Mouse (Mus musculus): Measurements from ENCODE around the gene Ccdc186.
"Not testable (repeated sequence)": the region's sequence is repeated elsewhere in the genome, so short reads cannot be mapped to it uniquely, and the experiment has no call there.

Ccdc186 gene

DNA sequence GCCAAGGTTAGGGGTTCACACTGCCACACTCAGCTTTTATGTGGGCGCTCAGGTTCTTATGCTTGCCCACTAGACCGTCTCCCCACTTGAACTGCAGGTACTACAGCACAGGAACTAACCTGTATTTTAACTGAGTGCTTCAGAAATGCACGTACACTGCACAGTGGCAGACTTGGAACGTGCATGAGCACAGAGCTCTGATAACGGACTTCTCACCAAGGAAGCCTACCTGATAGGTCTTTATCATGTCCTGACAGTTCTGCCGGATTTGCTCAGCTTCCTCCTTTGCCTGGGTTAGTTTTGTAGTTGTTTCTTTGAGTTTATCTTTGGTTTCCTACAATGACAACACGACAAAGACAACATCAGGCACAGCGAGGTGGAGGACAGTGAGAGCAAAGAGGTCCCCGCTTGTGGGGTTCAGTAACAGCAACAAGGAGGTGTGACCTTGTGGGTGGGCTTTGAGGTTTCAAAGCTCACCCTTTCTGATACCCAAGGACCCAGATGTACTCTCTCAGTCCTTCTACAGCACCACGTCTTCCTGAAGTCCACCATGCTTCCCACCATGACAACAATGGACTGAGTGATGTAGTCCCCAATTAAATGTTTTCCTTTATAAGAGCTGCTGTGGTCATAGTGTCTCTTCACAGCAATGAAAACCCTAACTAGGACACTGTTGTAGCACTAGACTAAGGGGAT lies 20.2 kb downstream of the Ccdc186 start:
- no peak for DNase-seq (ENCODE audit: low spot score)

DNA sequence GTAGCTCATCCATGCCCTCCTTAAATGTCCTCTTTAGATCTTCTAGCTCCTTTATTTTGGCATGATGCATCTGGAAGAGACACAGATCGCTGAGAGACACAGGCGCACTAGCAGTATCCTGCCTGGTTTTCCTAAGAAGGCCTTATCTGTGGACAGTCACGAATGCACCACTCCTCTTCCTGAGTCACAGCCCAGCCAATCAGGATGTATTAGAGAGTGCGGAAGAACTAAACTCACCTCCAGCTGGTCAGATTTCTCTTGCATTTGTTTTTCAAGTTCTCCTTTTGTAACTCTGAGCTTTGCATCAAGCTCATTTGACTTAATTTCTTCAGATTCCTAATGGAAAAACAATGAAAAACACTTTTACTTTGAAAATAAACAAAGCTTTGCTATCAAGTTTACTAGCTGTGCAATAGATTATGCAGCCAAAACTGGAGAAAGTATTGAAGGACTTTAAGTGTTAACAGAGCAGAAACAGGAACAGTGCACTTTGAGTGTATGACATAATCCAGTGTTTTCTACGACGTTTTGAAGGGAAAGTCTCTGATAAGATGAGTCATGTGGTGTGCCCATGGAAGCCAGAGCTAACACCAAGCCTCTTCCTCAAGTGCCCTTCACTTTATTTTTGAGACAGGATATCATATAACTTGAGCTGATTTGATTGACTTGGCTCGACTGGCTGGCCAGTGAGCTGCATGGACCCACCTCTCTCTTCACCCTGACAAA lies 20.9 kb downstream of the Ccdc186 start:
- DNase-seq (ENCODE audit: low spot score) = no peak

DNA sequence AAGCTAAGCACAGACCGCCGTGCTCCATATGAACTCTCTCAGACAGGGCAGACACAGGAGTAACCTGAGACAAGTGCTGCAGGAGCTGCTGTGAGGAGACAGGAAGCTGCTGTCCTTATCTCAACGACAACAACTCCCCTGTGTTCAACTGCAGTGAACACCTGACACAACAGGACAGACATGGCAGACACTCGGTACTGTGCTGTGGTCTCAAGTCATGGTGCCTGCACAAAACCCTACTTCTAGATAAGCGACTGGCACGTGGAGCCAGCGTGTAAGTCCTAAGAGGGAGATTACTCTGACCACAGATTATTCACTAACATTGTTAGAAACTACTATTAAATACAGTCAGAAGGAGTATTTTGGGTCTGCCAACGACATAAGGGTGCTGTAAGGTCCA lies 21.8 kb downstream of the Ccdc186 start:
- DNase-seq (ENCODE audit: low spot score) = no peak

DNA sequence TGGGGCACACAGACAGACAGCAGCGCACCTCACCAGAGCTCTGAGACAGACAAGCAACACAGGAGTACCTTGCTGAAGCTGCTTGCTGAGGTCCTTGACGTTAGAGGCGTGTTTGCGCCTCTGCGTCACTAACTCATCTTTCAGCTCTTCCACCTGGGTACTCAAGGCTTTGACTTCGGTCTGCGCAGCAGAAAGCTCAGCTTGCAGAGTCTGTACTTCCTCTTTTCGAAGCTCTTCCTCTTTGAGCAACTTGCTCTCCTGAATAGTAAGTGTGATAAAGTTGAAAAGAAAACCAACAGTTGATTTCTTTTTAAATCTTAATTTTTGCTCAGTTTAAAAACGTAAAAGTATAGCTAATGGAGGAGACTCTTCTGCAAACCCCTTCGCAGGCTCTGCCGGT lies 24.6 kb downstream of the Ccdc186 start:
- no peak for DNase-seq (ENCODE audit: low spot score)

DNA sequence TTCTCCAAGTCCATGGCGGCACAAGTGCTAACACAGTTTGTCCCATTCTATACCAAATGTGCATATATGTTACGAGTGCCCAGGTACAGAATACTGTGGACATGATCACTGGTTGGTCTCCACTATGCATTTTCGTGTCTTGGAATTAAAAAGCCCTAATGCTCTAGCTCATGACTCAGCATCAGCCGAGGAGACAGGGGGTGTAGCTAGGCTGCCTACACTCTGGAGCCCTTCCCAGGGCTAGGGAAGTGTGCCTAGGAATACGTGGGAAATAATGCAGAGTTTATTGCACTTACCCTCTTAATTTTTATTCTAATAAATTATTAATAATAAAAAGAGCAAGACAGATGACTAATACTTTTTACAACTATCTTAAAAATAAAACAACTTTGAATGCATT lies 33.0 kb downstream of the Ccdc186 start:
- no peak for DNase-seq (ENCODE audit: low spot score)

DNA sequence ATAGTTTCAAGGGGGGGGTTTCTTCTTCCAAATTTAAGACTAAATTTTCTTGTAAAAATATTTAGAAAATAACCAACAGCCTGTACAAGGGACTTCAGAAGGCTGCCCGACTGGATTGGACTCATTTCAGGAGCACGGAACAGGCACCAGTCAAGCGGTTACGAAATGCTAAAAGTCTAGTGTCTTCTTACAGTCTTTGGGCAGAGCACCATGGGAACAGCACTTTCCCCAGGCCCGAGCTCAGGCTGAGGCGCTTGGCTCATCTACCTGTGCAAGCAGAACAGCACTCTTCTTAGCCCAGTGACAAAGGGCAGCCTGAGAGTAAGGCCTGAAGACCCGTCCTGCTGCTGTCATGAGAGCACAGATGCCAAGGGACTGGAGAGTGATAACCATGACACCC lies 34.1 kb downstream of the Ccdc186 start:
- no peak for DNase-seq (ENCODE audit: low spot score)

DNA sequence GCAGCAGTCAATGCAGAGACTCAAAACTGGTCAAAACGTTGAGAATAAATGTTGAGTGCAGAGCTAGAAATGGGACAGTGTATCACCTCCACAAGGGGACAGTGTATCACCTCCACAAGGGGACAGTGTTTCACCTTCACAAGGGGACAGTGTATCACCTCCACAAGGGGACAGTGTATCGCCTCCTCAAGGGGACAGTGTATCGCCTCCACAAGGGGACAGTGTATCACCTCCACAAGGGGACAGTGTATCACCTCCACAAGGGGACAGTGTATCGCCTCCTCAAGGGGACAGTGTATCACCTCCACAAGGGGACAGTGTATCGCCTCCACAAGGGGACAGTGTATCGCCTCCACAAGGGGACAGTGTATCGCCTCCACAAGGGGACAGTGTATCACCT lies 43.5 kb downstream of the Ccdc186 start:
- DNase-seq (ENCODE audit: low spot score) = not testable (repeated sequence)

DNA sequence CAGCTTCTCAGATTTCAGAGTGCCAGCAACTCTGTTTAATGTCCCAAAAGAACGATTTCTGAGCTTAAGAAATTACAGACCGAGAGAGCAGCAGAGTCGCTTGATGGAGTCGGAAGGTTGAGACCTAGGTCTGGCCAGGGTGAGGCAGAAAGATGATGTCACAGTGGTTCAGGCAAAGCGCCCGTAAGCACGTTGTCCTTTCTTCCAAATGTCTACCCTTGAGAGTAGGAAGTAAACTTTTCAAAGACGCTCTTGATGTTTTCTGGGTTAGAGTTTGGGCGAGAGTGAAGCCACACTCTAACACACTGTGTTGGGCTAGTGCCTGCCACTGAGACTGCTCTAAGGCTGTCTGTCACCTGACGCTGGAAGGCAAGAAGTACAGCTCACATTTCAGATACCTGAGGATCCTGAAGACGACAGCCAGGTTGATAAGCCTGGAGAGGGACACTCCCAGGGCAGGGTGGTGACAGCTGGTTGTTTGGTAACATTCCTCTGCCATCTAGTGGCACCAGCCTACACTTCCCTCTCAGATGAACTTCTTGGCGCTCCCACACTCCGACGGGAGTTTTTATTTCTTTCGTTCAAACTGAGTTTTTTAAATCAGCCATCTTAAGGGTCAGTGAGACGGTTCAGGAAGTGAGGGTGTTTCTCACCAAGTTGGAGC lies 45.1 kb downstream of the Ccdc186 start:
- DNase-seq (ENCODE audit: low spot score) = no peak

DNA sequence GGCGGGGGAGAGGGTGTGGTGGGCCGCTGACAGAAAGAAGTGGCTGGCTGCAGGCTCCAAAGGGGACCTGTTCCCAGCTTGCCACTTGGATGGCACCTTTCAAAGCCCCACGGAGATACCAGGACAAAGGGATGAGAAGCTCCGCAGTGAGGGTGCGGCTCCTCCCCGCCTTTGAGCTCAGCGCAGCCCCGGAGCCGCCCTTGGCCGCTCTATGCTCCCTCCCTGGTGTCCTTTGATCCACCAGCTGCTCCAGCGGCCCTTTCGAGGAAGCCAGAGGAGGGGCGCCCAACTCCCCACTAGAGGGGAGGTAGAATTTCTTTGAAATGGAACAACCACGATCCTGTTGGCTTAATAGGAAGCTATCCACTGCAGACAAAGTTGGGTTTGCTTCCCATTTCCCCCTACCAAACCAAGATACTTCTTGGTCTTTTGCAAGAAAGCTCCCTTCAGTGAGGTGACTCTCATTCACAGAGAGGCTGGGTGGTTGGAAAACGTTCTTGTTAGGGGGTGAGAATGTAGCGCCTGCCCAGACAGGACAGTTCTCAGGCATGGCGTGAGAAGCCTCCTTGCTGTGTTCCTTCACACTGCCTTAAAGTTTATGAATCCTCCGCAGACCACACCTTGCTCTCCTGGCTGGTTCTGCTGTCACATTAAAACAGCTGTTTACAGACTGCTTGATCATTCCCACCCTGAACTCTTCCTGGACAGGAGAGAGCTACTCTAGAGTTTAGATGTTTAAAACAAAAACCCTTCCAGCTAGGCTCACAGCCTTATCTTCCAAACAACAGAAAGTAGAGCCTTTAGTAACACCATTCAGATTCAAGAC lies 45.9 kb downstream of the Ccdc186 start:
- no peak for DNase-seq (ENCODE audit: low spot score)

DNA sequence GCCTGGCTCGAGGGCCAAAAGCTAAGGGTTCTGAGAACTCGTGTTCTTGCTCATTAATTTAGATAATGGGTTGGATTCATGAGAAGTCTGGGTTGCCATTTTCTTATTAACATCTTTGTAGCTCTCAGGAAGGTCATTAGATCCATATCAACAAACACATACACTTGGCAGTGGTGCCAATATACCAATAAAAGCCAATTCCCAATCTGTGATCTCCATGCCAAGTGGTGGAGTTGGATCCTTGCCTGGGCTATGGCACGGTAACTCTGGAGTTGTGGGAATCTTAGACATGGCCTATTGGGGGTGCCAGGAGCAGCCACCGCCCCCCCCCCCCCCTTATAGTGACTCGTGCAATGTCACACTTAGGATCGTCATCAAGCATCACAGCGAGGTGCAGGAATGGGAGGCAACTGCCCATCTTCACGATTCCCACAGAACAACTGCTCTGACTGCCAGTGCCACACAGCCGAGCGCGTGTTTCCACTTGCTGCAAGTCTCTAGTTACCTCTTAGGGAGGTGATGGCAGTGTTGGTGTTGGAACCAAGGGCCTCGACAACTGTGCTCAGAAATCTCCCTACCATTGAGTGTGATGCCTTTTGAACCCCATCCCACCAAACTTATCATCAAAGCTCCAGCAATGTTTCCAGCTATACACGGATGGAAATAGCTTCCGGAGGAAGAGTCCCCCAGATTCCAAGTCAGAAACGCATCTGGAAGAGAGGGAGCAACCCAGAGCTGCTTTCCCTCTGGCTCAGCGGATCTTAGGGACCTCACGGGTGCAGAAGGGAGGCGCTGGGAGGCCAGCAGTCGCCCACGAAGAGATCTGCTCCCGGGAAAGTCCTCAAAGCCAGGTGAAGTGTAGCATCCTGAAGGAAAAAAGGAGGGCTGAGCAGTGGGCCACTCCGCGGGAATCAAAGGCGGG lies 46.8 kb downstream of the Ccdc186 start:
- no peak for DNase-seq (ENCODE audit: low spot score)

DNA sequence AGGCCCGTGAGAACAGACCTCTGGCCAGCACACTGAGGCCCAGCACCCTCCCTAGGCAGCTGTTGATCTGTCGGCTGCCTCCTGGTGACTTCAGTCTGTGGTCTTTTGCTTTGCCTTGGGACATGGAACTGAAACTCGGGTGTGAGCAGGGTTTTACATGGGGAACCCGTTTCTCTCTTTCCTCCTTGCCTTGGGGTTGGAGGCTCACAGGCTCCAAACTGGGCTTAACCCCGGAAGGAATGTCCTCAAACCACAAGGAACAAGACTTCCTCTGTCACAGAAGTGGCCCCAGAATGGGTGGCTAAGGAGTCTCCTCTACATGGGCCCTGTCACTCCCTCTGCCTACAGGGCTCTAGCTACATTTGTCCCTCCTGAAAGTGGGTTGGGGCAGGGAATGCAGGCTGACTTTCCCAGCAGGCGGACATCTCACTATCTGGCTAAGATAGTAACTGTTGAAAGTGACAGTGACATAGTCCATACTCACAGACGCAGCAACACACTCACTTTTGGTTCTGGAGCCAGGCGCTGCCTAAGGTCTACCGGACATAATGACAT lies 47.5 kb downstream of the Ccdc186 start:
- DNase-seq (ENCODE audit: low spot score) = no peak

DNA sequence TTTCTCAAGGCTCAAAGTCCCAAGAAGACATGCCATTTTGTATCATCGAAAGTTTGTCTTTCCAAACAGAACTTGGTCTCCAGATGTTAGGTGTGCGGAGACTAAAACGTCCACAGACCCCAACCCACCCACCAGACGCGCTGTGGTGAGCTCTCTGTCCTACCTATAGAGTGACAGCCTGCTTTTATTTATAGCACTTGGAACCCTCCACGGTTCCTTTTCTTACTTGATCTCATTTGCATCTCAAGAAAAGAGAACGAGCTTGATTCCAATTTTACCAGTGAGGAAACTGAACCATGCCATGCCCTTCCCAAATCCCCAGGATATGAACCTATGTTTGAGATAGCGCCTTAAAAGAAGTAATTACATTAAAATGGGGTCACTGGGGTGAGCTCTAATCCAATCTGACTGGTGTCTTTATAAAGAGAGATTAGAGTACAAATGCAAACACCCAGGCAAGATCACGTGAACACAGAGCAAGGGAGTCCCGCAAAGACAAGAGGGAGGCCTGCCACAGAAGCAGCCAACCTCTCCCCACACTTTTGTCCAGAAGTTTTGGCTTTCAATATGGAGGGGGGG lies 48.5 kb downstream of the Ccdc186 start:
- DNase-seq (ENCODE audit: low spot score) = no peak

DNA sequence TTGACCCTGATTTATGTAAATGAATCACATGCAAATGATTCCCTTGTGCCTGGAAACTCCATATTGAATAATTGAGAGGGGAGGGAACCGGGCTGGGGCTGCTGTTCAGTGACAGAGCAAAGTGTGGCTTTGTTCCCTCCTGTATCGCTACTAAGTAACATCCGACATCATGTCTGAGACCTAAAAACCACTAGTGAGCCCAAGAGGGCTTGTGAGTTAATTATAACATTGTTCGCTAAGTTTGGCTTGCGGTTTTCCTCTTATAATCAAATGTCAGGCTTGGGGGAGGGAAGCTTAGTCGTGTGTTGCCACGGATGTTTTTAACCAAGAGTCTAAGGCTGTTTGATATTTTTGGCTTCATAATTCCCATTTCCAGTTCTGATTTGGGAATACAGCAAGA lies 49.8 kb downstream of the Ccdc186 start:
- DNase-seq (ENCODE audit: low spot score) = no peak

DNA sequence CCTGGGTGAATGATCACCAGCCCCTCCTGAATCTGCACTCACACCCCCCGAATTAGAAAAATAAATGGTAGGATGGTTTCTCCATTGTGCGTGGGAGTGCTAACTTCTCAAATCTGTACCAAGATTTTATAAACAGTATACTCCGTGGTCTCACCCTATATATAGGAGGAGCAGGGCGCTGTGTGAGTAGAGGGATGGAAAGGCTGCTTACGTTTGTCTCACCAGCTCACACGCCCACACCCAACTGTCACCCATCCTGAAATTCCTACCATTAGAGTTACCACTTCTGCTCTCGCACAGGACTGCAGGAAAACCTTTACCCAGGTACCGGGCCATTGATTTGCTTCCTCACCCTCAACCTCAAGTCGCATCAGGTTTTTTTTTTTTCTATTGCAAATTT lies 53.0 kb downstream of the Ccdc186 start:
- no peak for DNase-seq (ENCODE audit: low spot score)

DNA sequence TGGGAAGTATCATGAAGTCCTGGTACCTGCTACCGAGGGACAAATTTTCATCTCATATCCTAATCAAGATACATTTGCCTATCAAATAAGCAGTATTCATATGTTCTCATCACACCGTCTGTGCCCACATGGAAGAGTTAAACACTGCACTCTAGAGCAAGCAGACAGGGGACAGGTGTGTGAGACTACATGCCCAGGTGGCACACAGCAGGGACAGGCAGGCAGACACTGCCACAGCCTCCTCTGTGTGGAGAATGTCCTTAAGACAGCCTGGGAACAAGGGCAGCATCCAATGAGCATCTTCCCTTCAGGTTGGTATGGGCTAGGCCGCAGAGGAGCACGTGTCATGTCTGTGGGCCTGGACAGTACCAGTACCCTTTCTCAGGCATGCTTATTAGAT lies 59.3 kb downstream of the Ccdc186 start:
- DNase-seq (ENCODE audit: low spot score) = no peak

DNA sequence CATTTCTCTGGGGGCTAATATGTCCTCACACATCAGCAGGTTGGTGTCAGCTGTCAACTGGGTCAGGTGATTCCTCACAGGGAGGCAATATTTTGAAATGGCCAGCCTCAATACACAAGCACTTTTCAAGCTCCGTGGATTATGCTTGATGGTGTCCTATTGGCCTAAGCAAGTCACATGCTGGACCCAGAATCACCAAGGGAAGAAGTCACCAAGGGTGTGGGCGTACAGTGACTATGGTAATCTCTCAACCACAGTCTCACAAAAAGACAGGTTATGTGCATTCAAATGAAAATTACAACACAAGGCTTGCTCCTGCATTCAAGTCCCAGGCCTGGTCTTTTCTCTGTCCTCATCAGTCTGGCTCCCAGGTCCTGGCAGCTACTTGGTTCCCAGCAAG lies 60.3 kb downstream of the Ccdc186 start:
- DNase-seq (ENCODE audit: low spot score) = no peak

DNA sequence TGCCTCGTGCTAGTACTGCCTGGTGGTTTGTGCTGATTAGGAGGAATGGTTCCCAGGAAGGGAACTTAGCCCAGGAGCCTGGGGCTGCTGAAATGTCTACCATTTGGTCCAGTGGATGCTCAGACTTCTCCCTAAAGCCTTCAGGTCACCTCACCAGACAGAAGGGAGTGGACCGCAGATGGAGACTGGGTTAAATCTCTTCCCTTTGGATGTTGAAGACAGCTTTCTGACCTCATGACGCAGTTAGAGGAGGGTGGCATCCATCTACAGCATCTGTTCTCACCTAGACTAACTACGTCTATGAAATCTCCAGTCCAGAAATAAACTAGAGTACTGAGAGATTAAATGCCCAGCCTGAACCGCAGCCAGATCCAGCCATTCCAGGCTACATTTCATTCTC lies 60.9 kb downstream of the Ccdc186 start:
- DNase-seq (ENCODE audit: low spot score) = no peak

DNA sequence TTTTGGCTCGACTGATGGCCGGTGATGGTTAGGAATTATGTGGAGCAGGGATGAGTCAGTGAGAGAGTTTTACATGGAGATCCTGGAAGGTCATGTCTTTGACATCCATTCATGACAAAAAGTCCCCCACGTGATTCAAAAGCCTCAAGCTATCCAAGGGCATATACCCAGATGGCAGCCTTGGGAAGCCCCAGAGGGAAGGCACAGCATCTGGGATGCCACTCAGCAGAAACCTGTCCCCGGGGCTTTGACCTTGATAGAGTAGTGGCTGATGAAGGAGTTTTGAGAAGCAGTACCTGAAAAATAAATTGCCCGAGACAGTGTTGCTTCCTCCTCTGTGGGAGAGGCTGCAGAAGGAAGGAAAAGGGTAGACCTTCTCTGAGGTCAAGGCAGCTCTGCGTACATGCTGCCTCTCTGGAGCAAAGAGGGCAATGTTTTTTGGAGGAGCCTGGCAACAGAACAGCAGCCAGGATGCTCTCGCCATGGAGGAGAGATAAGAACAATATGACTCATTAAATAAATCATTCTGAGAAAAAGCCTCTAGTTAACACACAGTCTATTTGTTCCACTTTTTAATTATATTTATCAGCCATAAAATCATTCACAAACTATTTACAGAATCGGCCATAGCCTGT lies 61.6 kb downstream of the Ccdc186 start:
- DNase-seq (ENCODE audit: low spot score) = no peak

DNA sequence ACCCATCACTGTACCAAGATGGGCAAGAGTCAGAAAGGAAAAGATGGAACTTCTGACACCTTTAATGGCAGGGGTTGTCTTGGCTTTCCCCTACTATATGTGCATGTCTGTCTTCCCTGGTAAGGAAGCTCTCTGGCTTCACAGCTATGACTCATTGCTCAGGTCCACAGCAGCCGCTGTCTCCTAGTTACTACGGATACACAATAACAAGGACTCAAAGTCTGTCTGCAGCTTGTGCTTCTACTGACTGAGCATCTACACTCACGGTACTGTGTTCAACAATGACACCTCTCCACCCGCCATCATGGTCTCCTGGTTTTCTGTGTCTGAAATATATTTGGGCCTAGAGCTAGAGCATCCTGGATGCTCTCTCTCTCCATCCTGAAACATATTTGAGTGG lies 62.2 kb downstream of the Ccdc186 start:
- no peak for DNase-seq (ENCODE audit: low spot score)

DNA sequence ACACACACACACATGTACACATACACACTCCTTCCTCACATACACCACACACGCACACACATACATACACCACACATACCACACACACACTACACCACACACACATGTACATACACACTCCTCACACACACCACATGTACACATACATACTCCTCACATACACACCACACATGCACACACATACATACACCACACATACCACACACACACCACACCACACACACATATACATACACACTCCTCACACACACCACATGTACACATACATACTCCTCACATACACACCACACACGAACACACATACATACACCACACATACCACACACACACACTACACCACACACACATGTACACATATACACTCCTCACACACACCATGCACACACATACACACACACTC lies 63.7 kb downstream of the Ccdc186 start:
- no peak for DNase-seq (ENCODE audit: low spot score)

Data from urinary bladder, postnatal 10 days (tissue).